Mouse (Mus musculus): ENCODE data around the gene Ccdc125.

Gene Ccdc125

GRCm38 (mm10) chr13:100669291-100670022 is at the start of gene Ccdc125:
Gene Ccdc125, plus strand, starts transcription at chr13:100669717.
- peak; percentile 76 for DNase-seq (ENCODE audit: low read depth)

GRCm38 (mm10) chr13:100622241-100622640 is 47.3 kb upstream of the Ccdc125 start:
- DNase-seq (ENCODE audit: low read depth), result no peak

DNA sequence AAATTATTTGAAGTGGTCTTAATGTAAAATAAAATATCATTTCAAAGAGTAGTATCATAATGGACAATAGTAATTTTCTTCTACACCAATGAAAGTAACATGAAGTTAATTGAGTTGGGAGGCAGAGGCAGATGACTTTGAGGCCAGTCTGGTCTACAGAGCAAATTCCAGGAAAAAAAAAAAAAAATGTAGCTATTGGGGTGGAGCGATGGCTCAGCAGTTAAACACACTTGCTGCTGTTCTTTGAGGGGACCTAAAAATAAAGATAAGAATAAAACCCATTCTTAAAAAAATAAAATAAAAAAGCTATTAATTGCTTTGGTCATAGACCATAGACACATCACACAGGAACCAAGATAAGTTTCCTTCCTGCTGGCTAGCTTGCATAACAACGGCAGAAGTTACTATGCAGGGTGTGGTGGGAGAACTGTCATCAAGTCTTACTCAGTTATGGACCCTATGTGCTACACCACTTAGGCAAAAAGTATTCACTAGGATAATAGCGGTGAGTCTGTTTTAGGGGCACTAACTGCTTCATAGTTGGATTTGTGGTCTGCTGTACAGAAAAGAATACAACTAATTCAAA is 35.3 kb upstream of the Ccdc125 start:
- DNase-seq (ENCODE audit: low read depth), result no peak

GRCm38 (mm10) chr13:100642471-100643209 is 26.9 kb upstream of the Ccdc125 start:
- no peak for DNase-seq (ENCODE audit: low read depth)

- DNase-seq (ENCODE audit: low read depth), result no peak
Observed at GRCm38 (mm10) chr13:100648223-100648622, 21.3 kb upstream of the Ccdc125 start.

- peak; percentile 97 for DNase-seq (ENCODE audit: low read depth)
Observed at GRCm38 (mm10) chr13:100650550-100651438, 18.7 kb upstream of the Ccdc125 start, which contains the start of the genes Ak6 and Rad17. Gene Ak6, plus strand, starts transcription at chr13:100650979. Gene Rad17, minus strand, starts transcription at chr13:100651051.

DNA sequence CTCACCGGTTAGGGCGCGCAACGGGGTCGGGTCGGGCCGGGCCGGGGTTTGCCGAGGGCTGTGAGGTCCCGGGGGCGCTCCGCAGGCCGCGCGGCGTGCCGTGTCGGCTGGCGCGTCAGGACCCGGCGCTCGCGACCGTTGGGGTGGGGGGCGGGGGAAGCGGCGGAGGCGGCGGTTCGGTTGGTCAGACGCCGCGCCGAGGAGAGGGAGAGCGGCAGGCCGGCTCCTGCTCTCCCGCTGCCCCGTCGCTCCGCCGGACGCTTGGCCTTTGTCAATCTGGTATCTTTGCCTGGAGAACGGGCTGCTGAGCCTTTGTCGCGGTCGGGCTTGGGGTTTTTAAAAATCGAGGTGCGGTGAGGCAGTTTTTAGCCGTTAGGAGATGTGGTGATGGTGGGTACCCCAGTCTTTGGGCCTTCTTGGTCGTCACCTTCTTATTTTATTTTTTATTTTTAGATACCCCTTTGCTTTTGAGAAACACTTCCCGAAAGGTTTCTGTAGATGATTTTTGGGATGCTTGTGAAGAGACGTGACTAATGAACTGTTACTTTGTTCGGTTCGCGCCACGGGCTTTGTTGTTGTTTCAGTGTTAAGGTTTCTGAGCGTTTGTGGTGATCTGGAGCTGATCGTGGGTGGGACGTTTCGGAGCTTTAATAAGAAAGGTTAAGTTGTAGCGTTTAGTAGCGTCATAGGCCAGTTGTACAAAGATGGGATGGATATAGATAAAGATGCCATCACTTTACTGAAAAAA is 17.9 kb upstream of the Ccdc125 start, which contains the start of gene Taf9:
Gene Taf9, plus strand, starts transcription at position 141 of the 748 bp plus-strand sequence.
- peak; percentile 56 for DNase-seq (ENCODE audit: low read depth)

- DNase-seq (ENCODE audit: low read depth), result no peak
Observed at GRCm38 (mm10) chr13:100658091-100658490, 11.4 kb upstream of the Ccdc125 start.

GRCm38 (mm10) chr13:100659864-100660456 is 9.6 kb upstream of the Ccdc125 start:
- DNase-seq (ENCODE audit: low read depth), result peak; percentile 88

DNA sequence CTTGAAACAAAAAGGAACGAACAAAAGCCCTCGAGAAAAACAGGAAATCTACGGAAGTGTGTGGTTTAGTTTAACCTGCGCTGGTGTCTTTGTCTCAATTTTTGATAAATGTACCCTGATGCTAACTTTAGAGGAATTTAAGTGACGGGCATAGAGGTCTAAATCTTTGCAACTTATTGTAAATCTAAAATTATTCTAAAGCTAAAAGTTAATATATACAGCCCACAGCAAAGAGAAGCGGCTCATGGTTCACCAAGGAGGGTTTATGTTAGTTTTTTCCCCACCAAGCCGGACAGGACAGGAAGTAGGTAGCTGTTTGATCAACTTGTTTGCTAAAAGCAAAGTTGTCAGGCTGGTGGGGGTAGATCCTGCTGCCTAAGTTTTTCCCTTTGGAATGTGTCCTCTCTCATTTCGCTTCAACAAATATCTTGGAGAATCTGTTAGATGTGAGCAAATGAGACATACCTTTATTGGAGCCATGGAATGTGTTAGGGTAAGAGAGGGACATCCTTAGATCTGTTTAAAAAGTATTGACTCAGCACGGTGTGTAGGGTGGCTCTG is 744 bp downstream of the Ccdc125 start:
- DNase-seq (ENCODE audit: low read depth), result peak; percentile 67

DNA sequence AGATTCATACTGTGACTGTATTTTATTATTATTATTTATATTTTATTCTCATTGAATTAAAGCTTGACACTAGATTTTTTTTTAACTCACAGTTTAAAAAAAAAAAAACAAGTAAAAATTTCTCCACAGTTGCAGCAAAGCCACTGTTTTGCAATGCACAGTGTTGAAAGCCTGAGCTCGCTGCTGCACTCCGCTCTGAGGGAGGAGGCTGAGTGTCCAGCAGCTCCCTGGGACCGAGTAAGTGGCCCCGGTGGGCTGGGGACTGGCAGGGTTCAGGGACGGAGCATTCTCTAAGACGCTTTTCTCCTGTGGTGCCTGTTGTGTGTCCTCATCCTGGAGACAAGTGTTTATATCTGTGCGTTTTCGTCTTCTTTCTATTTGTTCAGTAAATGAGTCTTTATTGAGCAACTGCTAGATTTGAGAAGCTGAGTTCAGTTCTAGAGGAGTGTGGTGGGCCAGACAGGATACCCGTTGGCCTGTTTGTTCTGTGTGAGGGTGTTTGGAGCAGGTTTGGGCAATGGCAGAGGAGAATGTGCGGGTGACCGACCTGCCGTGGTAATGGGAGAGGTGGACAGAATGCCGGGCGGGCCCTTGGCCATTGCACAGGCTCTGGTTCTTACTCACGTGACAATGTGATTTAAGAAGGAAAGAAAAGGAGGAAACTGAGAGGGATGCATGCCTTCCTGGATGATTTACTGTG is 6.6 kb downstream of the Ccdc125 start:
- DNase-seq (ENCODE audit: low read depth), result no peak

DNA sequence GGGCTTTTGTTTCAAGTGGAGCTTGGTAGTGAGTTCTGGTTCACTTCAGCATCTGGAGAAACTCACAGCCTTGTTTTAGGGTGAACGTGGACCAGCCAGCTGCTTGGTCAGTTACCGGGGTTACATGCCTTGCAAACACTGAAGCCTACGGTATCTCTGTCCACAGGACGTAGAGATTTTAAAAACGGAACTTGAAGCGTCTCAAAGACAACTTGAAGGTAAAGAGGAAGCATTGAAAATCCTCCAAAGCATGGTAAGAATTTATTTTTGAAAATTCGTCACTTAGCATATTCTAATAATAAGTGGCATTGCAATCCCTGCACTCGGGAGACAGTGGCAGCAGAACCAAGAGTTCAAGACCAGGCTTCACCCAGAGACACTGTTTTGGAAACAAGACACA is 12.1 kb downstream of the Ccdc125 start:
- DNase-seq (ENCODE audit: low read depth), result no peak

DNA sequence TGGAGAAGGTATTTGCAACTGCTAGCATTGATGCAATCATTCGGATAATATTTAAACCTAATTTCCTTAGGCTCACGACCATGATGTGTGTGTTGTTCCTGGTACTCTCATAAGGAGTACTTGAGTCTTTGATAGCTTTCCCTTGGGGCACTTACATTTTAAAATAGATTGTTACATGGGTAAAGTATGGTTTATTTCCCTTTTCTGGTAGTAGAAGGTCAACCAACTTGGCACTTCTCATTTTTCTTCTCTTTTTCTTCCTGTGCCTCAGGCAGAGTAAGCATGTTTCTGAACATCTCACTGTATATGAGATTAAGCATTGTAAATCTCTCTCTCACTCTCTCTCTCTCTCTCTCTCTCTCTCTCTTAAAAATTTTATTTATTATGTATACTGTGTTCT is 13.3 kb downstream of the Ccdc125 start:
- DNase-seq (ENCODE audit: low read depth), result no peak

DNA sequence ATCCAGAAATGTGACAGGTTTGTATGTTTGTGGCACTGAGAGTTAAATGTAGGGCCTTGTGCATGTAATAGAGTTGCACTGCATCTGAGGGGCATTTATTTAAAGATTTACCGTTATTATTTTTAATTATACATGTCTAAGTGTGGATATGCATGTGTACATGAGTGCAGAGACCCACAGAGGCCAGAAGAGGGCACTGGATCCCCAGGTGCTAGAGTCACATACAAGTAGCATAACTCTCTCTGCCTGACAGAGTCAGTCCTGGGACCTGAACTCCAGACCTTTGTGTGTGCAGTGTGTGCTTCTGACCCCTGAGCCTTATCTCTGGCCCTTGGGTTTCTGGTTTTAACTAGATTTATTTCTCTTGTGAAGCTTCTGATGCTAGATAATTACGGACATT is 14.8 kb downstream of the Ccdc125 start:
- peak; percentile 46 for DNase-seq (ENCODE audit: low read depth)

DNA sequence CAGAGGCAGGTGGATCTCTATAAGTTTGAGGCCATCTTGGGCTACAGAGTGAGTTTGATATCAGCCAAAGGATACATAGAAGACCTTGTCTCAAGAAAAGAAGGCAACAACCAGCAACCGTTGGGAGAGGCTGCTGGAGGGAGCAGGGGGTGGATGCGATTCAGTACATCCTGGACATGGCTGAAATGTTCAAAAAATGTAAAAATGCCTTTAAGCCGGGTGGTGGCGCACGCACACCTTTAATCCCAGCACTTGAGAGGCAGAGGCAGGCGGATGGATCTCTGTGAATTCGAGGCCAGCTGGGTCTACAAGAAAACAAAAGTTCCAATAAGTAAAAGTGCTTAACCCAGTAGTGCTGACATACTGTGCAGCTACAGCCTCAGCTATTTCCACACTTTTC is 18.0 kb downstream of the Ccdc125 start:
- DNase-seq (ENCODE audit: low read depth), result no peak

GRCm38 (mm10) chr13:100697541-100697940 is 28.0 kb downstream of the Ccdc125 start:
- DNase-seq (ENCODE audit: low read depth), result no peak

- DNase-seq (ENCODE audit: low read depth), result no peak
Observed at GRCm38 (mm10) chr13:100698866-100699265, 29.3 kb downstream of the Ccdc125 start.

DNA sequence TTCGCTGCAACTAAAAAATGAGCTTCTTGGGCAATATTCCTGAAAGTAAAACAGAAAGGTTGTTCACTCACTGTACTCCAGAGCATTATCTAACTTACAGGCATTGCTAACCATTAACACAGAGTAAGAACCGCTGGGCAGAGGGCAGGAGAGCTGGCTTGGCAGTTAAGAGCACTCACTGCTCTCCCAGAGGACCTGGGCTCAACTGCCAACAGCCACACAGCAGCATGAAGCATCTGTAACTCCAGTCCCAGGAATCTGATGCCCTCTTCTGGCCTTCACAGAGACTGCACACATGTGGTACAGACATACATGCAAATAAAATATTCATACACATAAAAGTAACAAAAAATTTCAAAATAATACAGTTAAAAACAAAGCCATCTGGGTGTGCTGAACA is 34.0 kb downstream of the Ccdc125 start:
- no peak for DNase-seq (ENCODE audit: low read depth)

GRCm38 (mm10) chr13:100706206-100706605 is 36.7 kb downstream of the Ccdc125 start:
- no peak for DNase-seq (ENCODE audit: low read depth)

- no peak for DNase-seq (ENCODE audit: low read depth)
Observed at GRCm38 (mm10) chr13:100715467-100715866, 46.0 kb downstream of the Ccdc125 start.
